Comparison of ENCODE assay signal across 8 mouse cellular contexts in the genomic region with DNA sequence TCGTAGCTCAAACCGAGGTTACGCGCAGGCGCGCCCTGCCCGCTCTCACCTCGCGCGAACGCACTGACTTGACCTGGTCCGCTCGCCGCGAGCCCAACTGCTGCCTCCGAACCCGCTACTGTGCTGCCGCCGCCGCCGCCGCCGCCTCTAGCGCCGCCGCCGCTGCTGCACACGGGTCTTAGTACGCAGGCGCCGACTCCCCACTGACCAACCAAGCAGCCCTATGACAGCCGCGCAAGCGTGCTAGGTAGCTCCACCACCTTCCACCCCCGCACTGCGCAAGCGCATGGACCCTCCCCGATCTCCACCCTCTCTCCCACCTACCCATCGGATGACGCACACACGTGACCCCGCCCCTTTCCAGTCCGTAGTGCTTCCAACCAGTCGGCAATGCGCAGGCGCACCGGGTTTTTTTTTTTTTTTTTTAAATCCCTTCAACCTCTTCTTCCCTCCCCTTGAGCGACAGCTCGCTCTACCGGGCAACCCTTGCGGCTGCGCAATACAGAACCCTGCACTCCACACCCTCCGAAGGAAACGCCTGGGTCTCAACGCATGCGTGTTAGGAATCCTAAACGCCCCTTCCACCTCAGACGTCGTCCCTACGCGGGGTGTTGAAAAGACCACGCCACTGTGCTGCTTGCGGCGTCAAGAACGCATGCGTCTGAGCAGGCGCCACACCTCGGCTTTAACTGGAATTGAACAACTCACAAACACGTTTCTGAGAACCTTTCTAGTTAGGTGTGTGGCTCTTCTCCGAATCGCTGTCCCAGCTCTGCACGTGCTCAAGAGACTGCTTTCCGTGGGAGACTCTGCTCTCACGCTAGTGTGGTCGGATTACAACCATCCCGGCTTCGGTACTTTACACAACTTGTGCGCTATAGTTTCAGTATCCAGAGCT. TPM values are rescaled to one million over a fixed set of nuclear protein-coding genes. Genes with fewer than 3 reads are reported as not detected.
DNase-seq lines count a peak whose midpoint lies in the region; ATAC-seq lines count a peak whose summit lies in the region.

Gene Eif5a (minus strand): TSS at position 845 of the 898 bp plus-strand sequence.

- peak; percentile 75 for ATAC-seq in erythroblast, adult 5-6 weeks (replicated peaks; ENCODE audit: low FRiP score, poor library complexity, severe bottlenecking)
- ATAC-seq in kidney, embryonic 15.5 days (replicated peaks; ENCODE audit: low FRiP score), result peak; percentile 96
- ATAC-seq in monocyte, adult 5-6 weeks (replicated peaks; ENCODE audit: insufficient number of reproducible peaks, low FRiP score, low TSS enrichment, poor library complexity, severe bottlenecking), result peak; percentile 85

- H3K9ac ChIP-seq in kidney, embryonic 15.5 days, result peak within 1 kb of the TSS; percentile 96

- peak; percentile 100 for DNase-seq in B cell, adult 2 months
- DNase-seq in brain, adult 2 months (ENCODE audit: low read depth, low spot score), result peak; percentile 100
- DNase-seq in heart, embryonic 10.5 days (ENCODE audit: low spot score), result peak; percentile 100
- peak; percentile 100 for DNase-seq in liver
- DNase-seq in spleen, postnatal 4 days (ENCODE audit: low spot score in 2 of 2), result peak; percentile 100

- peak within 1 kb of the TSS; percentile 89 for H3K4me2 ChIP-seq in kidney, embryonic 15.5 days

- H3K9me3 ChIP-seq in heart, embryonic 10.5 days, result no peaks in the 10 kb centered on the region
- no peaks in the 10 kb centered on the region for H3K9me3 ChIP-seq in kidney, embryonic 15.5 days (replicated peaks)

- peaks cover 33% of the 10 kb centered on the region for H3K36me3 ChIP-seq in heart, embryonic 10.5 days
- peaks cover 28% of the 10 kb centered on the region for H3K36me3 ChIP-seq in kidney, embryonic 15.5 days

- WGBS in heart, embryonic 10.5 days, result under 1% methylated on average over 78 of the region's 78 CpGs
- WGBS in kidney, embryonic 15.5 days, result under 1% methylated on average over 78 of the region's 78 CpGs

- peak within 1 kb of the TSS; percentile 97 for H3K27ac ChIP-seq in heart, embryonic 10.5 days
- peak within 1 kb of the TSS; percentile 100 for H3K27ac ChIP-seq in kidney, embryonic 15.5 days

- H3K4me3 ChIP-seq in heart, embryonic 10.5 days, result peak within 1 kb of the TSS; percentile 85
- H3K4me3 ChIP-seq in kidney, embryonic 15.5 days (replicated peaks), result peak within 1 kb of the TSS; percentile 76

- no peaks in the 10 kb centered on the region for H3K27me3 ChIP-seq in heart, embryonic 10.5 days (ENCODE audit: insufficient read depth, poor library complexity, severe bottlenecking)
- no peaks in the 10 kb centered on the region for H3K27me3 ChIP-seq in kidney, embryonic 15.5 days

- peaks cover 27% of the 10 kb centered on the region for H3K4me1 ChIP-seq in heart, embryonic 10.5 days
- peaks cover 33% of the 10 kb centered on the region for H3K4me1 ChIP-seq in kidney, embryonic 15.5 days

RNA-seq across cellular contexts. Expression of gene Eif5a, which starts in this region (rescaled TPM):
- total RNA-seq in erythroblast, adult 5-6 weeks (2015; ENCODE audit: low replicate concordance), result 340 and 374 TPM in 2 replicates
- total RNA-seq in erythroblast, adult 5-6 weeks (2017; ENCODE audit: low replicate concordance), result 154 and 205 TPM in 2 replicates
- polyA plus RNA-seq in heart, embryonic 10.5 days (2016; fragmentation: Nextera tagmentation; extraction: Ambion mirVana), result 2,011 and 2,470 TPM in 2 replicates
- 1,729 and 1,795 TPM in 2 replicates for polyA plus RNA-seq in kidney, embryonic 15.5 days (2015; fragmentation: Nextera tagmentation; extraction: Ambion mirVana)
- 255 to 299 TPM (median 276 TPM) in 3 replicates for total RNA-seq in monocyte, adult 5-6 weeks (2017)

Comparison
In these comparisons a context has a peak if more than half of its experiments do, and no peak if none do; other contexts are left out.
1. Peak in every context shown above with its lines: DNase-seq, ATAC-seq, H3K4me3 ChIP-seq and H3K27ac ChIP-seq.